Mouse (Mus musculus): ENCODE results near the gene Rnd1. TPM values are rescaled to one million over a fixed set of nuclear protein-coding genes. Genes with fewer than 3 reads are reported as not detected.

Rnd1 gene
- polyA plus RNA-seq, 1 experiment: 9.6 TPM

- Histone ChIP-seq H3K4me1 (ENCODE audit: control insufficient read depth, insufficient read depth, low read length) (no peaks in the 10 kb centered on the region), H3K27ac (ENCODE audit: insufficient read depth, low read length) (no peak overlapping the region), H3K4me3 (ENCODE audit: insufficient read depth, low read length) (no peak overlapping the region)
- no peak for TF ChIP-seq CTCF (IDR thresholded peaks at IDR 0.05; ENCODE audit: borderline replicate concordance, insufficient read depth, low read length)
- TF ChIP-seq POLR2A (IDR thresholded peaks at IDR 0.05; ENCODE audit: low read depth, low read length): no peak
Observed at GRCm38 (mm10) chr15:98683177-98683576, 5.9 kb upstream of the Rnd1 start.

- Histone ChIP-seq H3K4me1 (ENCODE audit: control insufficient read depth, insufficient read depth, low read length) (no peaks in the 10 kb centered on the region), H3K4me3 (ENCODE audit: insufficient read depth, low read length) (no peak overlapping the region), H3K27ac (ENCODE audit: insufficient read depth, low read length) (no peak overlapping the region)
- TF ChIP-seq POLR2A (IDR thresholded peaks at IDR 0.05; ENCODE audit: low read depth, low read length): no peak
- TF ChIP-seq CTCF (IDR thresholded peaks at IDR 0.05; ENCODE audit: borderline replicate concordance, insufficient read depth, low read length): no peak
Observed at GRCm38 (mm10) chr15:98681633-98682032, 4.4 kb upstream of the Rnd1 start.

- Histone ChIP-seq H3K4me1 (ENCODE audit: control insufficient read depth, insufficient read depth, low read length) (no peaks in the 10 kb centered on the region), H3K4me3 (ENCODE audit: insufficient read depth, low read length) (no peak overlapping the region), H3K27ac (ENCODE audit: insufficient read depth, low read length) (no peak overlapping the region)
- TF ChIP-seq POLR2A (IDR thresholded peaks at IDR 0.05; ENCODE audit: low read depth, low read length) (no peak), CTCF (IDR thresholded peaks at IDR 0.05; ENCODE audit: borderline replicate concordance, insufficient read depth, low read length) (no peak)
Observed at GRCm38 (mm10) chr15:98680660-98681059, 3.4 kb upstream of the Rnd1 start.

- no peaks in the 10 kb centered on the region for H3K4me1 ChIP-seq (ENCODE audit: control insufficient read depth, insufficient read depth, low read length)
- H3K4me3 ChIP-seq (ENCODE audit: insufficient read depth, low read length): no peak overlapping the region
- TF ChIP-seq CTCF (IDR thresholded peaks at IDR 0.05; ENCODE audit: borderline replicate concordance, insufficient read depth, low read length): no peak
- no peak for TF ChIP-seq POLR2A (IDR thresholded peaks at IDR 0.05; ENCODE audit: low read depth, low read length)
- no peak overlapping the region for H3K27ac ChIP-seq (ENCODE audit: insufficient read depth, low read length)
Observed at GRCm38 (mm10) chr15:98677977-98678376, 716 bp upstream of the Rnd1 start.

- Histone ChIP-seq H3K4me3 (ENCODE audit: insufficient read depth, low read length) (peak overlapping the region; percentile 53), H3K27ac (ENCODE audit: insufficient read depth, low read length) (no peak overlapping the region), H3K4me1 (ENCODE audit: control insufficient read depth, insufficient read depth, low read length) (0 out of 2 replicates have a peak, but pooled peaks cover 3% of the 10 kb centered on the region)
- TF ChIP-seq CTCF (IDR thresholded peaks at IDR 0.05; ENCODE audit: borderline replicate concordance, insufficient read depth, low read length): no peak
- TF ChIP-seq POLR2A (IDR thresholded peaks at IDR 0.05; ENCODE audit: low read depth, low read length): no peak
Observed at GRCm38 (mm10) chr15:98676471-98676870, 790 bp downstream of the Rnd1 start.

GRCm38 (mm10) chr15:98675634-98676250, 1.5 kb downstream of the Rnd1 start:
- H3K4me1 ChIP-seq (ENCODE audit: control insufficient read depth, insufficient read depth, low read length): 0 out of 2 replicates have a peak, but pooled peaks cover 3% of the 10 kb centered on the region
- no peak overlapping the region for H3K27ac ChIP-seq (ENCODE audit: insufficient read depth, low read length)
- TF ChIP-seq CTCF (IDR thresholded peaks at IDR 0.05; ENCODE audit: borderline replicate concordance, insufficient read depth, low read length): no peak
- TF ChIP-seq POLR2A (IDR thresholded peaks at IDR 0.05; ENCODE audit: low read depth, low read length): no peak
- peak overlapping the region; percentile 53 for H3K4me3 ChIP-seq (ENCODE audit: insufficient read depth, low read length)

GRCm38 (mm10) chr15:98674994-98675545, 2.2 kb downstream of the Rnd1 start:
- TF ChIP-seq POLR2A (IDR thresholded peaks at IDR 0.05; ENCODE audit: low read depth, low read length) (no peak), CTCF (IDR thresholded peaks at IDR 0.05; ENCODE audit: borderline replicate concordance, insufficient read depth, low read length) (no peak)
- Histone ChIP-seq H3K4me1 (ENCODE audit: control insufficient read depth, insufficient read depth, low read length) (0 out of 2 replicates have a peak, but pooled peaks cover 3% of the 10 kb centered on the region), H3K4me3 (ENCODE audit: insufficient read depth, low read length) (0 out of 2 replicates have a peak overlapping the region, but pooled peaks have one; percentile 53), H3K27ac (ENCODE audit: insufficient read depth, low read length) (no peak overlapping the region)

GRCm38 (mm10) chr15:98674284-98674993, 2.8 kb downstream of the Rnd1 start:
- no peak overlapping the region for H3K4me3 ChIP-seq (ENCODE audit: insufficient read depth, low read length)
- H3K4me1 ChIP-seq (ENCODE audit: control insufficient read depth, insufficient read depth, low read length): 0 out of 2 replicates have a peak, but pooled peaks cover 3% of the 10 kb centered on the region
- no peak overlapping the region for H3K27ac ChIP-seq (ENCODE audit: insufficient read depth, low read length)
- TF ChIP-seq POLR2A (IDR thresholded peaks at IDR 0.05; ENCODE audit: low read depth, low read length) (no peak), CTCF (IDR thresholded peaks at IDR 0.05; ENCODE audit: borderline replicate concordance, insufficient read depth, low read length) (no peak)

GRCm38 (mm10) chr15:98673732-98674131, 3.5 kb downstream of the Rnd1 start:
- no peak for TF ChIP-seq POLR2A (IDR thresholded peaks at IDR 0.05; ENCODE audit: low read depth, low read length)
- no peak for TF ChIP-seq CTCF (IDR thresholded peaks at IDR 0.05; ENCODE audit: borderline replicate concordance, insufficient read depth, low read length)
- H3K4me3 ChIP-seq (ENCODE audit: insufficient read depth, low read length): no peak overlapping the region
- 0 out of 2 replicates have a peak, but pooled peaks cover 3% of the 10 kb centered on the region for H3K4me1 ChIP-seq (ENCODE audit: control insufficient read depth, insufficient read depth, low read length)
- no peak overlapping the region for H3K27ac ChIP-seq (ENCODE audit: insufficient read depth, low read length)

GRCm38 (mm10) chr15:98672592-98672991, 4.7 kb downstream of the Rnd1 start:
- 0 out of 2 replicates have a peak, but pooled peaks cover 3% of the 10 kb centered on the region for H3K4me1 ChIP-seq (ENCODE audit: control insufficient read depth, insufficient read depth, low read length)
- H3K4me3 ChIP-seq (ENCODE audit: insufficient read depth, low read length): no peak overlapping the region
- TF ChIP-seq CTCF (IDR thresholded peaks at IDR 0.05; ENCODE audit: borderline replicate concordance, insufficient read depth, low read length) (no peak), POLR2A (IDR thresholded peaks at IDR 0.05; ENCODE audit: low read depth, low read length) (no peak)
- H3K27ac ChIP-seq (ENCODE audit: insufficient read depth, low read length): no peak overlapping the region

Measured in embryonic fibroblast, embryonic 13.5 days (primary cell).